Mouse (Mus musculus): Measurements from ENCODE around the gene Igf1r.

GRCm38 (mm10) chr7:68179672-68180071 is 227.0 kb downstream of the Igf1r start:
- TF ChIP-seq CTCF (IDR thresholded peaks at IDR 0.05; ENCODE audit: insufficient read depth, low read length), result no peak
- no peak for TF ChIP-seq POLR2A (IDR thresholded peaks at IDR 0.05; ENCODE audit: borderline replicate concordance, extremely low read depth, low read depth, low read length)

Data from lung, adult 2 months (tissue).